Mouse (Mus musculus) ES-Bruce4 (cell line): Measurements from ENCODE around the gene Foxb2.
"Not testable (repeated sequence)": the region's sequence is repeated elsewhere in the genome, so short reads cannot be mapped to it uniquely, and the experiment has no call there.

Source experiments
- CTCF ChIP-seq: IDR thresholded peaks from one replicate; pipeline ENCODE4 v1.8.1; 2011; ENCODE audit warnings: low read depth, low read length
- EP300 ChIP-seq: IDR thresholded peaks from 2 replicates; pipeline ENCODE4 v1.6.1; 2011; ENCODE audit warnings: low read depth, low read length; ENCODE audit not compliant: insufficient read depth
- POLR2A ChIP-seq: IDR thresholded peaks from one replicate; pipeline ENCODE4 v1.8.1; 2011; ENCODE audit warnings: low read length; ENCODE audit not compliant: insufficient read depth

- TF ChIP-seq CTCF, POLR2A, EP300: not testable (repeated sequence)
Measured at GRCm38 (mm10) chr19:16844091-16844490, 29.5 kb downstream of the Foxb2 start.
